Comparison of ENCODE assay signal across 11 mouse cellular contexts in genomic region chr2:104491221-104491795, GRCm38 (mm10). TPM values are rescaled to one million over a fixed set of nuclear protein-coding genes. Genes with fewer than 3 reads are reported as not detected.
DNase-seq lines count a peak whose midpoint lies in the region; ATAC-seq and TF ChIP-seq lines count a peak whose summit lies in the region.
"Had no signal": no experiment of that assay in that cellular context is flagged by ENCODE, and none has a peak within 500 bp of the region (broad histone marks: within the 10 kb centered on the region; RNA-seq: fewer than 3 reads in every experiment).

No protein-coding gene starts in this region.

- 56% methylated on average over 2 of the region's 2 CpGs for WGBS in forebrain, embryonic 14.5 days
- WGBS in forebrain, embryonic 12.5 days = 60% methylated on average over 2 of the region's 2 CpGs
- WGBS in kidney, postnatal 0 days = 25% methylated on average over 2 of the region's 2 CpGs
- 31% methylated on average over 2 of the region's 2 CpGs for WGBS in liver, embryonic 15.5 days (ENCODE audit: insufficient replicate concordance)

- no peak for TF ChIP-seq POLR2A in MEL (IDR thresholded peaks at IDR 0.05; ENCODE audit: control insufficient read depth in 1 of 2, insufficient read depth in 1 of 2, low read depth in 1 of 2, low read length in 2 of 2, poor library complexity in 1 of 2)

- H3K4me2 ChIP-seq in forebrain, embryonic 14.5 days (ENCODE audit: low read length) = peak overlapping the region; percentile 7; the same call in 1 of the 2 replicates
- no peak overlapping the region for H3K4me2 ChIP-seq in forebrain, embryonic 12.5 days
- peak overlapping the region; percentile 32; the same call in 1 of the 2 replicates for H3K4me2 ChIP-seq in kidney, postnatal 0 days (ENCODE audit: low read length)
- peak overlapping the region; percentile 27 for H3K4me2 ChIP-seq in liver, embryonic 15.5 days

- no peak for DNase-seq in forebrain, embryonic 14.5 days (ENCODE audit: low spot score)
- DNase-seq in kidney, postnatal 0 days (ENCODE audit: low spot score) = no peak
- no peak for DNase-seq in kidney, postnatal 14 days
- peak; percentile 38 for DNase-seq in MEL (ENCODE audit: low read depth, low spot score)
- no peak for DNase-seq in urinary bladder, adult 2 months (ENCODE audit: low spot score)
- DNase-seq: cerebellum, adult 11-12 months; kidney, adult 11 months; thymus, adult 2 months had no signal

- no peak overlapping the region for H3K27ac ChIP-seq in forebrain, embryonic 14.5 days (ENCODE audit: low read depth, low read length)
- H3K27ac ChIP-seq in forebrain, embryonic 12.5 days = no peak overlapping the region
- H3K27ac ChIP-seq in kidney, postnatal 0 days = no peak overlapping the region
- H3K27ac ChIP-seq in MEL (ENCODE audit: control insufficient read depth, low read depth, low read length) = no peak overlapping the region
- H3K27ac ChIP-seq in liver, embryonic 15.5 days (replicated peaks) = 0 out of 2 replicates have a peak overlapping the region, but pooled peaks have one; percentile 9

- H3K79me2 ChIP-seq in MEL (ENCODE audit: control insufficient read depth, insufficient read depth, low read length, poor library complexity) = peaks cover 37% of the 10 kb centered on the region

- ATAC-seq in forebrain, embryonic 14.5 days = no peak
- no peak for ATAC-seq in forebrain, embryonic 12.5 days (ENCODE audit: low FRiP score)
- ATAC-seq in kidney, postnatal 0 days (replicated peaks; ENCODE audit: low FRiP score, low read depth) = no peak
- ATAC-seq in liver, embryonic 15.5 days (ENCODE audit: insufficient read depth) = no peak
- ATAC-seq in inflammation-experienced regulatory T-cells, adult 6 months = no peak

- H3K9me3 ChIP-seq in forebrain, embryonic 14.5 days (replicated peaks; ENCODE audit: control insufficient read depth, low read length) = no peaks in the 10 kb centered on the region
- no peaks in the 10 kb centered on the region for H3K9me3 ChIP-seq in forebrain, embryonic 12.5 days
- no peaks in the 10 kb centered on the region for H3K9me3 ChIP-seq in kidney, postnatal 0 days (replicated peaks; ENCODE audit: low read length)
- H3K9me3 ChIP-seq in MEL (replicated peaks; ENCODE audit: insufficient read depth, low read length) = no peaks in the 10 kb centered on the region
- H3K9me3 ChIP-seq in liver, embryonic 15.5 days (replicated peaks) = no peaks in the 10 kb centered on the region

- TF ChIP-seq RAD21 in MEL (IDR thresholded peaks at IDR 0.05; ENCODE audit: low read depth, low read length) = no peak

- no peak for TF ChIP-seq CTCF in kidney, postnatal 0 days (IDR thresholded peaks at IDR 0.05; ENCODE audit: low read depth)
- no peak for TF ChIP-seq CTCF in MEL (IDR thresholded peaks at IDR 0.05 in 2 of 3, conservative IDR thresholded peaks at IDR 0.05 in 1 of 3; ENCODE audit: control insufficient read depth in 1 of 3, insufficient read depth in 1 of 3, low read depth in 2 of 3, low read length in 3 of 3, poor library complexity in 1 of 3, severe bottlenecking in 1 of 3)

- peaks cover 10% of the 10 kb centered on the region for H3K4me1 ChIP-seq in forebrain, embryonic 14.5 days (ENCODE audit: control insufficient read depth, insufficient read depth, low read length)
- H3K4me1 ChIP-seq in forebrain, embryonic 12.5 days = peaks cover 10% of the 10 kb centered on the region
- H3K4me1 ChIP-seq in kidney, postnatal 0 days (replicated peaks; ENCODE audit: insufficient read depth, low read length) = peaks cover 21% of the 10 kb centered on the region; the same call in 1 of the 2 replicates
- H3K4me1 ChIP-seq in MEL (ENCODE audit: control insufficient read depth in 1 of 2, insufficient read depth in 2 of 2, low read length in 2 of 2) = peaks cover 9 to 10% of the 10 kb centered on the region in 2 experiments
- peaks cover 23% of the 10 kb centered on the region for H3K4me1 ChIP-seq in liver, embryonic 15.5 days (replicated peaks)

- H3K9ac ChIP-seq in forebrain, embryonic 14.5 days (ENCODE audit: low read length) = no peak overlapping the region
- H3K9ac ChIP-seq in forebrain, embryonic 12.5 days = no peak overlapping the region
- H3K9ac ChIP-seq in kidney, postnatal 0 days (ENCODE audit: low read depth, low read length) = no peak overlapping the region
- H3K9ac ChIP-seq in MEL (ENCODE audit: control insufficient read depth, low read depth, low read length, poor library complexity, severe bottlenecking) = no peak overlapping the region
- H3K9ac ChIP-seq in liver, embryonic 15.5 days = no peak overlapping the region

- no peak overlapping the region for H3K4me3 ChIP-seq in forebrain, embryonic 14.5 days (ENCODE audit: low read depth, low read length)
- H3K4me3 ChIP-seq in forebrain, embryonic 12.5 days (replicated peaks) = no peak overlapping the region
- H3K4me3 ChIP-seq in kidney, postnatal 0 days (replicated peaks; ENCODE audit: low read depth, low read length) = no peak overlapping the region
- H3K4me3 ChIP-seq in MEL (ENCODE audit: control insufficient read depth in 1 of 2, insufficient read depth in 1 of 2, low read depth in 2 of 2, low read length in 2 of 2) = no peak overlapping the region; a peak in 1 of 4 replicates
- H3K4me3 ChIP-seq in liver, embryonic 15.5 days (replicated peaks) = 0 out of 2 replicates have a peak overlapping the region, but pooled peaks have one; percentile 12

- H3K36me3 ChIP-seq in forebrain, embryonic 14.5 days (ENCODE audit: control insufficient read depth, insufficient read depth, low read length) = no peaks in the 10 kb centered on the region
- no peaks in the 10 kb centered on the region for H3K36me3 ChIP-seq in forebrain, embryonic 12.5 days (replicated peaks)
- no peaks in the 10 kb centered on the region for H3K36me3 ChIP-seq in kidney, postnatal 0 days (ENCODE audit: insufficient read depth, low read length)
- H3K36me3 ChIP-seq in MEL (ENCODE audit: control insufficient read depth in 1 of 2, insufficient read depth in 2 of 2, low read length in 2 of 2) = peaks cover 0 to 16% of the 10 kb centered on the region in 2 experiments; a peak in 2 of 4 replicates
- no peaks in the 10 kb centered on the region for H3K36me3 ChIP-seq in liver, embryonic 15.5 days (replicated peaks)

- no peak for TF ChIP-seq EP300 in MEL (IDR thresholded peaks at IDR 0.05; ENCODE audit: low read depth in 1 of 2, low read length in 2 of 2)

- no peaks in the 10 kb centered on the region for H3K27me3 ChIP-seq in forebrain, embryonic 14.5 days (replicated peaks; ENCODE audit: control insufficient read depth, insufficient read depth, low read length)
- H3K27me3 ChIP-seq in forebrain, embryonic 12.5 days = no peaks in the 10 kb centered on the region
- H3K27me3 ChIP-seq in kidney, postnatal 0 days (ENCODE audit: insufficient read depth, low read length) = no peaks in the 10 kb centered on the region
- no peaks in the 10 kb centered on the region for H3K27me3 ChIP-seq in MEL (ENCODE audit: control insufficient read depth in 1 of 2, insufficient read depth in 2 of 2, low read length in 2 of 2)
- H3K27me3 ChIP-seq in liver, embryonic 15.5 days = peaks cover 10% of the 10 kb centered on the region; the same call in 1 of the 2 replicates

TF ChIP-seq in MEL, 35 proteins besides CTCF, POLR2A, EP300 and RAD21:
- TF ChIP-seq BHLHE40 (IDR thresholded peaks at IDR 0.05; ENCODE audit: borderline replicate concordance, low read depth, low read length) = no peak
- no peak for TF ChIP-seq E2F4 (IDR thresholded peaks at IDR 0.05; ENCODE audit: borderline replicate concordance, low read depth, low read length)
- TF ChIP-seq POLR2AphosphoS5 (IDR thresholded peaks at IDR 0.05; ENCODE audit: borderline replicate concordance, low read depth, low read length) = no peak
- no peak for TF ChIP-seq MYC (IDR thresholded peaks at IDR 0.05; ENCODE audit: low read depth, low read length)
- no peak for TF ChIP-seq ZC3H11A (IDR thresholded peaks at IDR 0.05; ENCODE audit: low read depth, low read length)
- TF ChIP-seq RCOR1 (IDR thresholded peaks at IDR 0.05; ENCODE audit: low read depth, low read length) = no peak
- peak; percentile 63 for TF ChIP-seq USF1 (IDR thresholded peaks at IDR 0.05; ENCODE audit: low read depth, low read length)
- TF ChIP-seq MXI1 (IDR thresholded peaks at IDR 0.05; ENCODE audit: low read depth, low read length) = peak; percentile 13; the same call in 1 of the 2 replicates
- no peak for TF ChIP-seq MAX (IDR thresholded peaks at IDR 0.05; ENCODE audit: low read length)
- TF ChIP-seq CHD1 (IDR thresholded peaks at IDR 0.05; ENCODE audit: low read depth, low read length) = no peak
- TF ChIP-seq USF2 (IDR thresholded peaks at IDR 0.05; ENCODE audit: borderline replicate concordance in 1 of 2, insufficient read depth in 1 of 2, low read depth in 1 of 2, low read length in 2 of 2) = no peak
- no peak for TF ChIP-seq GABPA (IDR thresholded peaks at IDR 0.05; ENCODE audit: low read depth, low read length)
- TF ChIP-seq ZNF384 (IDR thresholded peaks at IDR 0.05; ENCODE audit: low read depth, low read length) = peak; percentile 69
TF ChIP-seq in MEL: peak in this region for 3.

RNA-seq across cellular contexts. Expression of gene Hipk3, which starts 2.9 kb away (rescaled TPM):
- 6.5 and 7.7 TPM in 2 replicates for polyA plus RNA-seq in forebrain, embryonic 14.5 days (2014; fragmentation: Nextera tagmentation; extraction: Ambion mirVana)
- polyA plus RNA-seq in forebrain, embryonic 12.5 days (2016; fragmentation: Nextera tagmentation; extraction: Ambion mirVana) = 9.0 and 9.1 TPM in 2 replicates
- polyA plus RNA-seq in kidney, postnatal 0 days (2015; fragmentation: Nextera tagmentation; extraction: Ambion mirVana) = 11.7 and 13.8 TPM in 2 replicates
- total RNA-seq in MEL (2012; rRNA removed) = 11.9 and 12.1 TPM in 2 replicates
- polyA plus RNA-seq in MEL (2012; ENCODE audit: insufficient read depth in 1 of 2, insufficient read length in 2 of 2, low read depth in 1 of 2, low replicate concordance in 2 of 2, missing spikeins in 1 of 2) = 10 to 100 TPM; 17.0 to 19.4 TPM
- polyA plus RNA-seq in liver, embryonic 15.5 days (2015; fragmentation: Nextera tagmentation; extraction: Ambion mirVana) = 6.5 and 7.4 TPM in 2 replicates
- polyA plus RNA-seq in urinary bladder, adult 2 months (2012; rRNA removed) = 33.0 and 43.4 TPM in 2 replicates
- polyA plus RNA-seq in inflammation-experienced regulatory T-cells, adult 6 months (2017; shearing (Covaris generic)) = 10 to 100 TPM; 11.2 to 16.3 (median 12.5) TPM
